Mouse (Mus musculus) heart, embryonic 13.5 days (tissue): ENCODE data around the gene Rala. TPM values are rescaled to one million over a fixed set of nuclear protein-coding genes. Genes with fewer than 3 reads are reported as not detected.

ENCODE experiments used
- ATAC-seq: fragments of 200-750 bp; cut with Nextera tagmentation; 2 replicates; pipeline ENCODE4 v1.8.0; 2017; ENCODE audit warnings: moderate TSS enrichment; ENCODE audit not compliant: insufficient number of reproducible peaks, low FRiP score, low TSS enrichment; ENCODE audit errors: extremely low read depth
- H3K27ac ChIP-seq: fragments of 300-500 bp; sonication (generic); replicated peaks from 2 replicates; pipeline ENCODE4 v1.5.1; 2015; ENCODE audit warnings: moderate library complexity, mild to moderate bottlenecking, inconsistent platforms
- H3K27me3 ChIP-seq: fragments of 300-500 bp; sonication (generic); replicated peaks from 2 replicates; pipeline ENCODE4 v1.6.1; 2015; ENCODE audit warnings: mild to moderate bottlenecking, inconsistent platforms
- H3K36me3 ChIP-seq: fragments of 300-500 bp; sonication (generic); 2 replicates; pipeline ENCODE4 v1.6.1; 2015; ENCODE audit warnings: mild to moderate bottlenecking, inconsistent platforms
- H3K4me1 ChIP-seq: fragments of 300-500 bp; sonication (generic); 2 replicates; pipeline ENCODE4 v1.6.1; 2015; ENCODE audit warnings: inconsistent platforms
- H3K4me2 ChIP-seq: fragments of 300-500 bp; sonication (generic); 2 replicates; pipeline ENCODE4 v1.6.1; 2015; ENCODE audit warnings: inconsistent platforms, mild to moderate bottlenecking, moderate library complexity
- H3K4me3 ChIP-seq: fragments of 300-500 bp; sonication (generic); 2 replicates; pipeline ENCODE4 v1.5.1; 2015; ENCODE audit warnings: moderate library complexity, mild to moderate bottlenecking, inconsistent platforms
- H3K9ac ChIP-seq: fragments of 300-500 bp; sonication (generic); 2 replicates; pipeline ENCODE4 v1.6.1; 2015; ENCODE audit warnings: inconsistent platforms, mild to moderate bottlenecking, moderate library complexity
- H3K9me3 ChIP-seq: fragments of 300-500 bp; sonication (generic); 2 replicates; pipeline ENCODE4 v1.6.1; 2016; ENCODE audit warnings: inconsistent platforms
- WGBS: fragments of 180-500 bp; shearing (Covaris S2); methylation state at CpG from one replicate; pipeline ENCODE4 v1.1.7; 2015; ENCODE audit warnings: mixed read lengths; 5-methylcytosine and 5-hydroxymethylcytosine counted together
- polyA plus RNA-seq: library from polyadenylated mRNA; unstranded; fragments of >200 nt; fragmentation: Nextera tagmentation; extraction: Ambion mirVana; gene quantifications from 2 replicates; pipeline ENCODE4 v1.2.1, GENCODE M21; 2015

Gene Rala
- 81.2 and 92.3 TPM in 2 replicates for polyA plus RNA-seq

DNA sequence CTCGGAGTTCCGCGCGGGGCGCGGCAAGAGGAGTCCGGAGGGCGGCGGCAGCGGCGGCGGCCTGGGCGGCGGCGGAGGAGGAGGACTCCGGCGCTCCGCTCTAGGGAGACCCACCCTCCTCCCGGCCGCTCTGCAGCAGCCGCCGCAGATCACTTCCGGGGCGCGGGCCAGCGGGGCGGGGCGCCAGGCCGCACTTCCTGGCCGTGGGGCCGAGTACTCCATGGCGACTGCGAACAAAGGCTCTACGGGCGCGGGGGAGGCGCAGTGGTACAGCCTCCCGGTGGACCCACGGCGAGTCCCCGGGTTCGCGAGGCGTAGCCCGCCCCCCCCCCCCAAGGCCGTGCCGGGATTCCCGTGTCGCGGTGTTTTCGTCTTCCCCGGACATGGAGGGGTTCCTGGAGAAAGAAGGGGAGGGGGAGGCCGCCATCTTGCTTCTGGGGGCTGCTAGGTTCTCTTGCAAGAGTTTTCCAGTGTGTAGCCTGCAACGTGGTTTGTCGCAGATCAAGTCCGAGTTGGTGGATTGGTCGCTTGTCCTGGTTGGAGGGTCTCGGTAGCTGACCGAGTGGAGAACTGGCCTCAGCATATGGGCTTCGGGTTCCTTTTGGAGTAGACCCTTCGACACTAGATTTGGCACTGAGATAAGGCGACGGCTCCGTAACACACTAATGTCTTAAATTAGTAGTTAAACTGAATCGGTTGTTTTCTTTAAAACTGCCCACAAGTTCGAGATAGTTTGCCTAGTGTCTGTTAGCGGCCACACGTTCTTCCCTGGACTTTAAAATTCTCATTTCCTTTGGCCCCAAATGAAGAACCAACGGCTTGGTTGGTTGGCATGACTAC is at the start of gene Rala:
Gene Rala, minus strand, starts transcription at position 162 of the 840 bp plus-strand sequence.
- 7% methylated on average over 58 of the region's 69 CpGs for WGBS

DNA sequence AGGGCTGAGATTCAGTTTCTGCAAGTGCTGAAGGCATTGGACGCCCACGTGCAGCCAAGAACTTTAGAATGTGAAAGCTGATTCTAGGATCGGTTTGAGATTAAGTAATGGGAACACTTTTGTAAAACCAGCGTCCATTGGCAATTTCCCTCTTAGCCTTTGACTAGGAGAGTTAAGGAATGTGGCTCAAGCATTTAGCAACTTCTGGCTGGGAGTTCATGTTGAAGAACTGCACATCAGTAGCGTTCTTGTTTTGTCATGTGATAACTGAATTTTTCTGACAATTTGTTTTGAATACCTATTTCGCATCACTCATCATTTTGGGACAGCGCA is 49.4 kb upstream of the Rala start:
- no peaks in the 10 kb centered on the region for H3K27me3 ChIP-seq
- H3K4me2 ChIP-seq, result peak overlapping the region; percentile 80
- H3K36me3 ChIP-seq, result peaks cover 13% of the 10 kb centered on the region
- no peaks in the 10 kb centered on the region for H3K9me3 ChIP-seq
- peaks cover 15% of the 10 kb centered on the region for H3K4me1 ChIP-seq
- 39% methylated on average over 7 of the region's 7 CpGs for WGBS
- H3K27ac ChIP-seq, result peak overlapping the region; percentile 87
- peak overlapping the region; percentile 85 for H3K9ac ChIP-seq
- peak overlapping the region; percentile 70 for H3K4me3 ChIP-seq
- no peak for ATAC-seq

More for the DNA sequence above, at the start of gene Rala:
- H3K4me3 ChIP-seq, result peak within 1 kb of the TSS; percentile 91
- peaks cover 21% of the 10 kb centered on the region for H3K4me1 ChIP-seq
- H3K4me2 ChIP-seq, result peak within 1 kb of the TSS; percentile 86
- no peaks in the 10 kb centered on the region for H3K36me3 ChIP-seq
- peak within 1 kb of the TSS; percentile 94 for H3K9ac ChIP-seq
- no peaks in the 10 kb centered on the region for H3K9me3 ChIP-seq
- H3K27me3 ChIP-seq, result no peaks in the 10 kb centered on the region
- ATAC-seq, result peak; percentile 96
- peak within 1 kb of the TSS; percentile 87 for H3K27ac ChIP-seq

DNA sequence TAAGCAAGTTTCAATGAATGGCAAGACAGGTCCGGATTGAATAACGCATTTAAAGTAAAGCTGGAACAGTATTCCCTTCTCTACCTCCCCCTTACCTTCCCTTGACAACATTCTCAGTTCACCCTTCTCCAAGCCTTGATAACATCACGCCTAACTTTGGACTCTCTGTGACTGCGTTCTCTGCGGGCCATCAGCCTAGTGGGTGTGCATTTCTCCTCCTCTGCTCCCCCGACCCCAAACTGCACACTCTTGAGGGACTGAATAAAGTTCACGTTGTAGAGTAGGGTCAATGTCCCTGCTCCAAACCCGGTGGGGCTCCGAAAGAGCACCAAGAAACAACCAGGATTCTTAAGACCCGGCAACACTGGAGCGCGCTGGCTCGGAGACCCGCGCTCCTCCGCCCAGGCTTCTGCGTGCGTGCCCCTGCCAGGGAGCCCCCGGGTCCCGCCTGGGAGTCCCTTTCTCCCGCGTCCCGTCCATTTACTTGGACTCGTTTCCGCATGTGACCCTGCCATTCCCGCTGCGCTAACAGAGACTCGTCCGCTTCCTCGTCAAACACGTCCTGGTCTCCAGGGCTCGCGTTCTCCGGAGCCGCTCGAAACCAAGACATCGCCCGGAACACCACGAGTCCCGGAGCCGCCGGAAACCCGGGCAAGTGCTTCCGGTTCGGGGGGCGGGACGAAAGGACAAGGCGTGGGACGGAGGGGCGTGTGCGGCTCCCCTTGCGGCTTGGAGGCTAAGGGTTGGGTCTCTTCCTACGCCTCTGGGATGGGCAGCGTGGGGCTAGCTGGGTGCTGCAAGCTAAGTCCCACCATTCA is 48.9 kb upstream of the Rala start, which contains the start of gene Yae1d1:
Gene Yae1d1, minus strand, starts transcription at position 653 of the 818 bp plus-strand sequence.
- no peaks in the 10 kb centered on the region for H3K27me3 ChIP-seq
- peak within 1 kb of the TSS; percentile 85 for H3K9ac ChIP-seq
- ATAC-seq, result peak; percentile 89
- peak within 1 kb of the TSS; percentile 80 for H3K4me2 ChIP-seq
- no peaks in the 10 kb centered on the region for H3K9me3 ChIP-seq
- peak within 1 kb of the TSS; percentile 70 for H3K4me3 ChIP-seq
- H3K4me1 ChIP-seq, result peaks cover 15% of the 10 kb centered on the region
- under 1% methylated on average over 54 of the region's 54 CpGs for WGBS
- H3K27ac ChIP-seq, result peak within 1 kb of the TSS; percentile 87
- H3K36me3 ChIP-seq, result peaks cover 13% of the 10 kb centered on the region

DNA sequence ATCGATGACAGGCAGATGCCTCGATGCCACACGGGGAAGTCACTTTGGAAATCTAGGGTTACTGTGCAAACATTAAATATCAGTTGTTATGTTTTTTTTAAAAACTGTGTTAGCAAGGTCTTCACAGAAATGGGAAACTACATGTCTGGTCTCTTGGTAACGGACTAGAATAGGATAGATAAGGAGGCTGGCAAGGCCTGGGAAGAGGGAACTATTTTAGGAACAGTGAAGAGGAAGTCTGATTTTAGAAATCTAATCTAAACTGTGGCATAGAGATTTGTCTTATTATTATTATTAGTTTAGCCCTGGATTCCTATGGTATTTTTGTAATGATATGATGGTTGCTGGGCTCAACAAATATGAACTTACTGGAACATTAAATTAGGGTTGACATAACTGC is 48.0 kb upstream of the Rala start:
- Histone ChIP-seq H3K27ac (peak overlapping the region; percentile 87), H3K27me3 (no peaks in the 10 kb centered on the region), H3K4me3 (peak overlapping the region; percentile 70), H3K4me1 (peaks cover 15% of the 10 kb centered on the region), H3K4me2 (peak overlapping the region; percentile 80), H3K36me3 (peaks cover 21% of the 10 kb centered on the region), H3K9ac (peak overlapping the region; percentile 85), H3K9me3 (no peaks in the 10 kb centered on the region)
- WGBS, result 26% methylated on average over 4 of the region's 4 CpGs
- no peak for ATAC-seq

DNA sequence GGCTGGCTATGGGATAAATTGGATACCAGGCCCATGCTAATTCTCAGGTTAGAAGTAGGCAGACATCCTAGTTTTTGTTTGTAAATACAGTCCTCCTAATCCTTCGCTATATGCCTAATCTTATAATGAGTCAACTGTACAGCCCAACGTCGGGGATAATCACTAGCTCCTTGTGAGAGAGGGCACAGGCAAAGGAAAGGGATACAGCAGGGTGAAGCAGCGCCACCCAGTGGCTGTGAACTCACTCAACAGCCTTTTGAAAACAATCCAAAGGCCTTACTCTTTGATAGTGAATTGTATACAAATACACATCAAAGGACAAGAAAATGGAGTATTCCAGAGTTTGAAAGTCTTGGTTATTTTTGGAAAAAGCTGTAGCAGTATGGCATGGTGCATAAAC is 39.2 kb upstream of the Rala start:
- Histone ChIP-seq H3K4me3 (no peak overlapping the region), H3K4me1 (no peaks in the 10 kb centered on the region), H3K9ac (no peak overlapping the region), H3K9me3 (no peaks in the 10 kb centered on the region), H3K4me2 (no peak overlapping the region), H3K27ac (no peak overlapping the region), H3K27me3 (no peaks in the 10 kb centered on the region), H3K36me3 (peaks cover 64% of the 10 kb centered on the region)
- 33% methylated on average over 4 of the region's 4 CpGs for WGBS
- no peak for ATAC-seq

DNA sequence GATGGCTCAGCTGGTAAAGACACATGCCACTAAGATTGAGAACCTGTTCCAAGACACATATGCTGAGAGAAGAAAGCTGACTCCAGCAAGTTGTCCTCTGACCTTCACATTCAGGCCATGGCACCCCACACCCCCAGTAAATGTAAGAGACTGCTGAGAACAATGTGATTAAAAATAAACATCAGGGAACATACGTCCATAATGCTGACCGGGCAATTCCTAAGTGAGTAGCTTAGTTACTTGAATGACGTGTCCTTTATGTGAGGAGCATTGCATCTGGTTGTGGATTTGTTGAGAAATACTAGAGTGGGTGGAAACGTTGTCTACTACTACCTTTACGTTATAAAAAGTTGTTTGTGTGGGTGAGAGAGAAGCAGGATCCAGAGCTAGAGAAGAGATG is 38.6 kb upstream of the Rala start:
- Histone ChIP-seq H3K9ac (no peak overlapping the region), H3K27ac (no peak overlapping the region), H3K4me3 (no peak overlapping the region), H3K27me3 (no peaks in the 10 kb centered on the region), H3K4me1 (no peaks in the 10 kb centered on the region), H3K9me3 (no peaks in the 10 kb centered on the region), H3K4me2 (no peak overlapping the region), H3K36me3 (peaks cover 62% of the 10 kb centered on the region)
- no peak for ATAC-seq
- WGBS, result 78% methylated on average over 5 of the region's 5 CpGs

DNA sequence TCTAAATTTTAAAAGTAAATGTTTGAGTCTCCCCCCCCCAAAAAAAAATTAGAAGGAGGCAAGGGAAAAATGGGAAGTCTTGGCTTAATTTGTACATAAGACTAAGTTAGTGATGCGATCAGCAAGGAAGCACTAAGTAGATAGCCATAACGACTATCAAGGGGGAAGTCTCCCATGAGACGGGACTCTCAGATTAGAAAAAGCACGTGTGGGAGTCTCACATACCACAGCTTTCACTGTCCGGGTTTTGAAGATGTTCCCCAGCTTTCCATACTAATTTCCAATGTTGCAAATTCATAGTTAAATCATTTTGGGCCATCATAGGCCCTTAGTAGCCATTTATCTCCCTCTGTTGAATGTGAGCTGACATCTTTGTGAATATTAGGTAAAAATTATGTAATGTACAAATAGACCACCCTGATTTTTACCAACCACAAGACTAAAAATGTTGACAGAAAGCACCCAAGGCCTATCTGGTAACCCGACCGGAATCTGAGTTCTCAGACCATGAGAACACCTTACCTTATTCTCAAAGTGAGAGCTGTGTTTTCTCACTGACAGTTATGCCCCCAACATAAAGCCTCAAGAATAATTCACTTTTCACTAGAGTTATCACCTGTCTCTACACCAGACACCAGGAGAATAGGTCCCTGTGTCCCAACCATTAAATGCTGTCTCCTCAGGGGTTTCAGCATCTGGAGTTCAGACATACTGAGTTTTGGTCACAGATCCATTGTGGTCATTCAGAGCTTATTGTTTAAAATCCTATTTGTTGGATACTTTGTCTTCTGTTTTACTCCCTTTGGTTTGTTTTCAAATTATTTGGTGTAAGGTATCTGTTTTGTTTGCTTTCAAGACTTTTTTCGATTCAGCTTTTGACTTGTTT is 33.1 kb upstream of the Rala start:
- whole genome bisulfite sequencing, result 59% methylated on average over 8 of the region's 8 CpGs
- peaks cover 9% of the 10 kb centered on the region; the same call in 1 of the 2 replicates for H3K36me3 ChIP-seq
- no peak for ATAC-seq

DNA sequence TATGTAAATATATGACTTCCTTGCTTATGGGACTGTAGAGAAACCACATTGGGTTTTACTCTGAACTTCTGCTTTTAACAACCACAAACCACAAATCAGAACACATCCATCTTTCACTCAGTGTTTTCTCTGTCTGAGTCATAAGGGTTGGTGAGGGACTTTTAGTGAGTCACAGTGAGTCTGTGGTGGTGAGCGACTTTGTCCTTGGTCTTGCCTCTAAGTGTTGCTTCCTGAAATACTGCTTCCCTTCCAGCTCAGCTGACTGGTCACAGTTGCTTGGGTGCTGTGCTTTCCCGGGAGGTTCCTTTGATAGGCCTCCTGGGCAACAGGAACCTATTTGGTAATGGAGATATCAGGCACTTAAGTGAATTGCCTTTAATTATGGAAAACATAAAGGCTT is 31.9 kb upstream of the Rala start:
- H3K9ac ChIP-seq, result no peak overlapping the region
- H3K4me2 ChIP-seq, result no peak overlapping the region
- H3K4me3 ChIP-seq, result no peak overlapping the region
- H3K27me3 ChIP-seq, result no peaks in the 10 kb centered on the region
- H3K4me1 ChIP-seq, result no peaks in the 10 kb centered on the region
- no peak for ATAC-seq
- no peak overlapping the region for H3K27ac ChIP-seq
- 0 out of 2 replicates have a peak, but pooled peaks cover 5% of the 10 kb centered on the region for H3K36me3 ChIP-seq
- no peaks in the 10 kb centered on the region for H3K9me3 ChIP-seq
- WGBS, result 22% methylated on average over 2 of the region's 2 CpGs

More for the DNA sequence above, 33.1 kb upstream of the Rala start:
- Histone ChIP-seq H3K4me1 (no peaks in the 10 kb centered on the region), H3K4me3 (no peak overlapping the region), H3K27me3 (no peaks in the 10 kb centered on the region), H3K9ac (no peak overlapping the region), H3K4me2 (no peak overlapping the region), H3K9me3 (no peaks in the 10 kb centered on the region), H3K27ac (no peak overlapping the region)

DNA sequence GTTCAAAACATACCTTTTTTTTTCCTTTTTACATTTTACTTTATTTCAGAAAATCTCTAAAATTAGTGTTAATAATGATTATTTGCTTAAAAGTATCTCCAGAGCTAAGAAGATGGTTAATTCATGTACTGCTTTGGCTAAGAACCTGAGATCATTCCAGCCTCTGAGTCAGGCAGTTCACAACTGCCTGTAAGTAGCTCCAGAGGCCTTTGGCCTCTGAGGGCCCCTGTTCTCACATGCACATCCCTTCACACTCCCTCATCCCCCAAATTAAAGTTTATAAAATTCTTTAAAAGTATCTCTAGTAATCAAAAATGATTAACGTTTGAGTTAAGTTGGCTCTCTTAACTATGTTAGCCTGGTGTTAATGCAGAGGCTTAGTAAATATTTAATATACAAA is 31.4 kb upstream of the Rala start:
- Histone ChIP-seq H3K9ac (no peak overlapping the region), H3K27me3 (no peaks in the 10 kb centered on the region), H3K9me3 (no peaks in the 10 kb centered on the region), H3K27ac (no peak overlapping the region), H3K4me3 (no peak overlapping the region), H3K4me2 (no peak overlapping the region), H3K4me1 (no peaks in the 10 kb centered on the region), H3K36me3 (0 out of 2 replicates have a peak, but pooled peaks cover 5% of the 10 kb centered on the region)
- no peak for ATAC-seq
- WGBS, result 69% methylated on average over 1 of the region's 1 CpGs

DNA sequence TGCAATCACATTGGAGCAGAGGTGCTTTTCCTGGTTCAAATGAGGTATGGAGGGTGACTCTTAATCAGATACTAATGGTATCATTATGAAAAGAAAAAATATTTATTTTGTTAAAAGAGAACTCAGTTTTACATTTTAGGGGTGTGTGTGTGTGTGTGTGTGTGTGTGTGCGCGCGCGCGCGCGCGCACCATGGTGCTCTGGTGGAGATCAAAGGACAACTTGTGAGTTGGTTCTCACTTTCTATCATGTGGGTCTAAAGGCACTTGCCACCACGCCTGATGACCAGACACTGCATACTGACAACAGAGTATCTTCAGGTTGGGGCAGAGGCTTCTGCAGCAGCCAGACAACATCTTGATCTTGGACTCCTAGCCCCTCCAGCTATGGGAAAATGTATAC is 30.7 kb upstream of the Rala start:
- Histone ChIP-seq H3K9me3 (no peaks in the 10 kb centered on the region), H3K36me3 (0 out of 2 replicates have a peak, but pooled peaks cover 5% of the 10 kb centered on the region), H3K27me3 (no peaks in the 10 kb centered on the region), H3K4me3 (no peak overlapping the region), H3K4me1 (no peaks in the 10 kb centered on the region), H3K4me2 (no peak overlapping the region), H3K27ac (no peak overlapping the region), H3K9ac (no peak overlapping the region)
- no peak for ATAC-seq
- 95% methylated on average over 9 of the region's 9 CpGs for WGBS

DNA sequence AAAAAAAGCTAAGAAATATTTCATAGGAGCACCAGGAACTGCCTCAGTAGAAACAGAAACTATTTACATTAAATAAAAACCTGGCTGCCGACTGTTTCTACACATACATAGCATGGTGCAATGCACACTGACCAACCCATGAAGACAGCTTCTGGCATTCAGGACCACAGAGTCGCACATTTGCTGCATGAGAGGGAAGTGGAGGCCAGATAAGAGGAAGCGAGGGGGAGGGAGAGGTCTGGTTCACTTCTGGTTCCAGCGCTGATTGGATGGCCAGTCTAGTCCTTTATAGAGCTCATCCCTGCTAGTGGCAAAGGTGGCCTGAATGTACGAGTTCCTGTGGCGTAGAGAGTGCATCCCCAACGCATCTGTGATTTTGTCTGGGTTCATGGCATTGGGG is 16.6 kb upstream of the Rala start:
- Histone ChIP-seq H3K4me3 (no peak overlapping the region), H3K9ac (no peak overlapping the region), H3K27ac (no peak overlapping the region), H3K9me3 (no peaks in the 10 kb centered on the region), H3K27me3 (no peaks in the 10 kb centered on the region), H3K36me3 (no peaks in the 10 kb centered on the region), H3K4me2 (no peak overlapping the region), H3K4me1 (no peaks in the 10 kb centered on the region)
- 67% methylated on average over 7 of the region's 7 CpGs for WGBS
- ATAC-seq, result no peak
